Mouse (Mus musculus) hindbrain, embryonic 10.5 days (tissue): ENCODE measurements around the gene Gm3880. TPM values are rescaled to one million over a fixed set of nuclear protein-coding genes. Genes with fewer than 3 reads are reported as not detected.
A peak's percentile ranks its signal among the peaks of the same experiment; 100 is the strongest.
"Not testable (repeated sequence)": the region's sequence is repeated elsewhere in the genome, so short reads cannot be mapped to it uniquely, and the experiment has no call there.

Source experiments
- DNase-seq: peaks from one replicate; pipeline ENCODE4 v3.0.0-alpha.2; 2017; ENCODE audit warnings: low spot score
- H3K27ac ChIP-seq: fragments of 300-500 bp; sonication (generic); 2 replicates; pipeline ENCODE4 v1.5.1; 2016; ENCODE audit warnings: mild to moderate bottlenecking, moderate library complexity
- H3K27me3 ChIP-seq: fragments of 300-500 bp; sonication (generic); 2 replicates; pipeline ENCODE4 v1.6.1; 2016; ENCODE audit warnings: mild to moderate bottlenecking; ENCODE audit not compliant: poor library complexity, insufficient read depth, severe bottlenecking
- H3K36me3 ChIP-seq: fragments of 300-500 bp; sonication (generic); 2 replicates; pipeline ENCODE4 v1.6.1; 2016; ENCODE audit warnings: mild to moderate bottlenecking, moderate library complexity
- H3K4me1 ChIP-seq: fragments of 300-500 bp; sonication (generic); replicated peaks from 2 replicates; pipeline ENCODE4 v1.6.1; 2016; ENCODE audit warnings: mild to moderate bottlenecking
- H3K4me3 ChIP-seq: fragments of 300-500 bp; sonication (generic); 2 replicates; pipeline ENCODE4 v1.5.1; 2016; ENCODE audit warnings: mild to moderate bottlenecking, moderate library complexity
- H3K9me3 ChIP-seq: fragments of 300-500 bp; sonication (generic); 2 replicates; pipeline ENCODE4 v1.6.1; 2016; ENCODE audit warnings: mild to moderate bottlenecking, moderate library complexity
- WGBS: fragments of 180-500 bp; shearing (Covaris S2); methylation state at CpG from one replicate; pipeline ENCODE4 v1.1.7; 2016; 5-methylcytosine and 5-hydroxymethylcytosine counted together
- polyA plus RNA-seq: library from polyadenylated mRNA; unstranded; fragments of >200 nt; fragmentation: Nextera tagmentation; extraction: Ambion mirVana; gene quantifications from 2 replicates; pipeline ENCODE4 v1.2.1, GENCODE M21; 2016

Gene Gm3880
- not detected in 2 replicates for polyA plus RNA-seq

DNA sequence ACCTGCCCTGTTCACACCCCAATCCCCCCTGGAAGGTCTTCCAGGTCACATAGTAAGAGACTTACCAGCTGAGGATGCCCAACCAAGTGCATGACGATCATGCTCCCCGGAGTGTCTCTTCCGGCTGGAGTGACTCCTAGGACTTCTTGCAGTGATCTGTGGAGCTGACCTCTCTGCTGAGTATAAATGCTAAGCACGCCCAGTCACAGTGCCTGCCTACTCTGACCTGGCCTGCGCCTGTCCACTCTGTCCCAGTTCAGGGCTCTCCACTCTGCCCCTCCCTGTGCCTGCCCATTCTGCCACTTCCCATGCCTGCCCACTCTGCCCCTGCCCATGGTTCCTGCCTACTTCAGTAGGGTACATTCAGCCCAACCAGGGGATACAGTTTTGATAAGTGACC lies at the start of gene Gm3880:
Gene Gm3880, minus strand, starts transcription at position 101 of the 400 bp plus-strand sequence.
- H3K27ac ChIP-seq, H3K4me1 ChIP-seq, DNase-seq, H3K27me3 ChIP-seq, H3K36me3 ChIP-seq, H3K4me3 ChIP-seq, H3K9me3 ChIP-seq: not testable (repeated sequence)
- WGBS = 86% methylated on average over 5 of the region's 5 CpGs

DNA sequence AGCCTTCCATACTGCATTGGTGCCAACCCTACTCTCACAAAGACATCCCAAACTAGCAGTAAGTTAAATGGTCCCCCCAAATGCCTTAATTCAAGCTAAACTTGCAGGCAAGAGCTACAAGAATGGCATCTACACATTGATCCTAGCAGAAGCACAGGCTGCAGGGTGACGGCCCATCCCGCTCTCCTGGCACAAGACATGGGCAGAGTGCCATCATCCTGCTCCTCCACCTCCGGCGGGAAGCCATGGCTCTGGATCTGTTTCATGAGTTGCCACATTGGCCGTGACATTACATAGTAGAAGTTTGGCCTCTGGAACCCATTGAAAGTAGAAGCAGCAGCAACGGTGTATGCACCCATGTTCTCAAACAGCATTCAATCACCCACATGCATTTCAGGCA lies 37.5 kb upstream of the Gm3880 start:
- not testable (repeated sequence) for H3K27me3 ChIP-seq, H3K27ac ChIP-seq, DNase-seq, H3K9me3 ChIP-seq, H3K4me3 ChIP-seq, H3K36me3 ChIP-seq, H3K4me1 ChIP-seq
- 93% methylated on average over 6 of the region's 6 CpGs for WGBS

DNA sequence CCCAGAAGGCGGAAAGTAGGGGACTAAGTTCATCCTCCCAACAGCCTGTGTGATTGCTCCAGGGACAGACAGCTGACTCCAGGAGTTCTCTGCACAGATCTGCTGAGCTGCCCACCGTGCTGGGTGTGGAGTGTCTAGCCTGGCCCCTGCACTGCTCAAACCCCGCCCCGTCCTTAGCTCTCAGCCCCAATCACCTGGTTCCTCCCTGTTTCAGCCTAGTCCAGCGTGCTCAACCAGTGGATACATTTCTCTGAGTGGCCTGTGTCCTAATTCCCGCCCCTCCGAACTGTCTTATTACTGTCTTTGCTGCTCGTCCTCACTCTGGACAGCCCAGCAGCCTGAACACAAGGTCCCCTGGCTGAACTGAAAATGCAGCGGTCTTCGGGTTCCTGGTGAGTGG lies 20.8 kb upstream of the Gm3880 start, which contains the start of the genes Gm9112 and Dmrtc1b:
Gene Gm9112, minus strand, starts transcription at position 101 of the 400 bp plus-strand sequence.
Gene Dmrtc1b, plus strand, starts transcription at position 331 of the 400 bp plus-strand sequence.
- H3K27ac ChIP-seq, H3K9me3 ChIP-seq, H3K36me3 ChIP-seq, DNase-seq, H3K4me1 ChIP-seq, H3K4me3 ChIP-seq: not testable (repeated sequence)
- 86% methylated on average over 10 of the region's 10 CpGs for WGBS
- H3K27me3 ChIP-seq = peaks cover 26% of the 10 kb centered on the region; the same call in 1 of the 2 replicates

DNA sequence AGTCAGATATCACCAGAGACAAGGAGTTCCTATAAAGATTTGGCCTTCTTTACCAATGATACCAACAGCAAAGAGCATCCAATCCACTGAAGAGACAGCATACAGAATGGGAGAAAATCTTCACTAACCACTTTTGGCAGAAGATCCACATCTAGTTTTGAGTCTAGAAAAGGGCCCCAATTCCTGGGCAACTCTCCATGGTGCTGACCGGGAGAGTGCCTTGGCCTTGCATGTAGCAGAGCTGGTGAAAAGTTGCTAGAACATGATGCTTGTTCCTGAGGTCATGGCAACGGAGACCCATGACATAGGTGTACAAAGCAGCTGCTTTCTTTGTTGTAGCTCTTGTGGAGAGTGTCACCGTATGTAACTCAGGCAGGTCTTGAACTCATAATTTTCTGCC lies 13.9 kb upstream of the Gm3880 start:
- peak; percentile 2 for DNase-seq

DNA sequence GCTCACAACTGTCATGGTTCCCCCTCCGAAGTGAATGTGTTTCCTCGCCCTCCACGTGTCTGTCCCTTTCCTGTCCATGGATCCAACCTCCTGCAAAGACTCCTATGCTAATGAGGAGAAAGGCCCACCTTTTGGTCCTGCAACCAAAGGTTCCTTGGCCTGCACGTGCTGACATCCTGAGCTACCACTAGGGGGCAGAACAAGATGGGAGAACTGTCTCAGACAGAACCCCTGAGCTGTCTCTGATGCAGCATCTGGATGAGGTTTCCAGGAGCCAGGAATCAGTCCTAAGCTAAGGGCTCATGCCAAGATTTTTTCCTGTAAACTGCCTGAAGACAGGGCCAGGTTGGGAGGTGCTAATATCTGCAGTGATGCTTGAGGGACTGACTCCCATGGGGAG lies 2.5 kb upstream of the Gm3880 start:
- DNase-seq = peak; percentile 10
- H3K4me1 ChIP-seq, H3K27ac ChIP-seq, H3K4me3 ChIP-seq, H3K36me3 ChIP-seq, H3K9me3 ChIP-seq: not testable (repeated sequence)
- H3K27me3 ChIP-seq = peaks cover 15% of the 10 kb centered on the region
- WGBS = 20% methylated on average over 4 of the region's 4 CpGs

More for the DNA sequence above, 13.9 kb upstream of the Gm3880 start:
- not testable (repeated sequence) for H3K27ac ChIP-seq, H3K4me3 ChIP-seq, H3K9me3 ChIP-seq, H3K36me3 ChIP-seq, H3K27me3 ChIP-seq, H3K4me1 ChIP-seq
- 65% methylated on average over 3 of the region's 3 CpGs for WGBS

DNA sequence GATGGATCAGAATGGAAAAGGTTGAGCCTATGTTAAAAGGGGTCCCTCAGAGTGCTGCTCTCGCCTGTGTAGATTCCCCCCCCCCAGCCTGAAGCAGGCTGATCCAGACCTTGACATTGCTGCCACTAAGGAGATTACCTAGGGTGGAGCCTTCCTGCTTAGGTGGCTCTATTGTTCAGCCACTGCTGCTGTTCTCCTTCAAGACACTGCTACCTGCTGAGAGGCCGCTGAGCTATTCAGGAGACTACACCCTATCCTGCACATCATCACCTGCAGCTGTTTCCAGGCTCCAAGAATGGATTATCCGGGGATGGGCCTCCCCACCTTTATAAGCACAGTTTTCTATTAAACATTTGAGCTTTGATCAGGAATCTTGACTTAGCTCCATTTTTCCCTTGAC lies 2.1 kb downstream of the Gm3880 start:
- not testable (repeated sequence) for H3K4me3 ChIP-seq, H3K9me3 ChIP-seq, H3K36me3 ChIP-seq, DNase-seq, H3K4me1 ChIP-seq, H3K27ac ChIP-seq, H3K27me3 ChIP-seq
- 52% methylated on average over 3 of the region's 3 CpGs for WGBS

DNA sequence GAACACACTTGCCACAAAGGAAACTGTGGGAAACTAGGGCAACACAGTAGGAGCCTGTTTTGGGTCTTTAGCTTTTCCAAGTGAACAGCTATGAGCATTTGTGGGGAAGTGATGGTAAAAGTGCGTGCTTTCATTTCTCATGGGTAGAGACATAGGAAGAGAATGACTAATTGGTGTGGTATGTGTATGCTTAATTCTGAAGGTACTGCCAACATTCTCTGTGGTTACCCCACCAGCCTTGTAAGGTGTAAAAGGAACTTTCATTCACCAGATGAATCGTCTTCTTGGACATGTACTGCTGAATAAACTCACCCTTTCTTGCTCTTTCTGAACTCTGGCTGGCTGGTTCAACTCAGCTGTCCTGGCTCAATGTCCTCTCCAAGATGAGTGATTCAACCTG lies 20.1 kb downstream of the Gm3880 start:
- Histone ChIP-seq H3K4me3 (no peak overlapping the region), H3K4me1 (no peaks in the 10 kb centered on the region), H3K9me3 (no peaks in the 10 kb centered on the region), H3K27me3 (peaks cover 11% of the 10 kb centered on the region), H3K27ac (no peak overlapping the region), H3K36me3 (no peaks in the 10 kb centered on the region)
- WGBS = 80% methylated on average over 2 of the region's 2 CpGs
- no peak for DNase-seq

DNA sequence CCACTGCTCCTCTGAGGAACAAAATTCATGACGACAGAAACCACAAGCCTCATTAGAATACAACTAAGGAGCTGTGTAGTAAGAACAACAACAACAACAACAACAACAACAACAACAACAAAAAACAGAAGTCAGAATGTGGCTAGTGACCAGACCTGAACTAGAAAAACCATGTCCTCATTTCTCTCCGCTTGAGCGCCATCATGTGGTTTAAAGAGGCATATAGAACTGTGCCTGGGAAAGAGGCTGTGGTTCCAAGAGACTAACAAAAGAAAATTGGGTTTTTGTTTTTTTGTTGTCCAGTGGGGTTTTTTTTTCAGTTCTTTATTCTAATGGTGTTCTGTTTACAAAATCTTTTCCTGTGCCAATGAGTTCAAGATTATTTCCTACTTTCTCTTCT lies 26.1 kb downstream of the Gm3880 start:
- Histone ChIP-seq H3K4me1 (no peaks in the 10 kb centered on the region), H3K36me3 (no peaks in the 10 kb centered on the region), H3K27ac (no peak overlapping the region), H3K27me3 (peaks cover 8% of the 10 kb centered on the region), H3K4me3 (no peak overlapping the region), H3K9me3 (no peaks in the 10 kb centered on the region)
- no peak for DNase-seq
- WGBS = 20% methylated on average over 3 of the region's 3 CpGs

DNA sequence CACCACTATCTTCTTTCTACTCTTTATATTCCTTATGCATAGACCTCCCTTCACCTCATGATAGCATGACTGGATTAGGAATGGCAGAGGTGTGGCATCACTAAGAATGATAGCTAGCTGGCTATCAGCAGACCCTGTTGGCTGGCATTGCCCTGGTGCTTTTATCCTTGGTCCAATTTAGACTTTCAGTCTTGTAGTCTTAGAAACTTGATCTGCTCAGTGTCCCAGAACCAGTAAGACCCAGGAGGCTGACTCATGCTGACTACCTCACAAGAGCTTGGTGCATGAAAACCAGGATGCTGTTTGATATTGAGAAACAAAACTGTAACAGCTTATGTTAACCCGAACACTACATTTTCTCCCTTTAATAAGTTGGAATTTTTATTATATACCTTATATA lies 41.1 kb downstream of the Gm3880 start:
- 85% methylated on average over 1 of the region's 1 CpGs for WGBS
- Histone ChIP-seq H3K27ac (no peak overlapping the region), H3K9me3 (no peaks in the 10 kb centered on the region), H3K4me1 (no peaks in the 10 kb centered on the region), H3K36me3 (no peaks in the 10 kb centered on the region), H3K27me3 (peaks cover 42% of the 10 kb centered on the region), H3K4me3 (no peak overlapping the region)
- DNase-seq = no peak

DNA sequence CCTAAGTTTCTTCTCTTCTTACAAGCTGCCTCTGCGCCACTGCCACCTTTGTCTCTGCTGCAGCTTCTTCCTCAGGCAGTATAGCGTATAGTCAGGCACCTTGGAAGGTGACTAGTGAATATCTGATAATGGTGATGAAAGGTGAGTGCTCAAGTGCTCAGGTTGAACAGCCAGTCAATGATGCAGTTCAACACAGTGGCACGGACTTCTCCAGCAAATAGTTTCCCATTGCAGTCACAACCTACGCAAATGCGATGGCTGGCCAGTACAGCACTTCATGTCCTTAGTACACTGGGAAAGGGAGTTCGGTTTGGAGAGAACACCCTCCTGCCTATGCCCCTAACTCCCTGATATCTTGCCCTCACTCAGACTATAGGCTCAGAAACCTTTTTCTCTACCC lies 41.6 kb downstream of the Gm3880 start:
- whole genome bisulfite sequencing = 45% methylated on average over 6 of the region's 6 CpGs
- no peaks in the 10 kb centered on the region for H3K36me3 ChIP-seq
- peaks cover 44% of the 10 kb centered on the region for H3K27me3 ChIP-seq
- no peaks in the 10 kb centered on the region for H3K9me3 ChIP-seq
- H3K27ac ChIP-seq = no peak overlapping the region
- H3K4me3 ChIP-seq = peak overlapping the region; percentile 61; the same call in 1 of the 2 replicates
- no peaks in the 10 kb centered on the region for H3K4me1 ChIP-seq
- no peak for DNase-seq

DNA sequence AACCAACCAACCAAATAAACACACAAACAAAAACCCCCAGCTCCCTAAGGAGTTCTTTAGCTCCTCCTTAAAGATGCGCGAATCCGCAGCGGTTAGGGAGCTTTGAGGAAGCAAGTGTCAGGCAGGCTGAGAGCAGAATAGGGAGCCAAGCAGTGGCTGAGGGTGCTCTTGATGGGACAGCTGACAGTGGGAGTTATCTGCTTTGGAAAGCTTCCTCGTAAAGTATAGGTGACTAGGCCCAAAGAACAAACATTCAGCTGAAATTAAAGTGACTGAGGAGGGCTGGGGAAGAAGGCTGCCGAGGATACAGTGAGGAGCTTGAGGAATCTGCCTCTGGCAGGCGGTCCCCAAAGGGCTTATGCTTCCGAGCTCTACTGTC lies 42.2 kb downstream of the Gm3880 start:
- Histone ChIP-seq H3K9me3 (no peaks in the 10 kb centered on the region), H3K4me1 (no peaks in the 10 kb centered on the region), H3K4me3 (peak overlapping the region; percentile 61), H3K27ac (peak overlapping the region; percentile 72), H3K27me3 (peaks cover 46% of the 10 kb centered on the region), H3K36me3 (no peaks in the 10 kb centered on the region)
- 19% methylated on average over 8 of the region's 8 CpGs for WGBS
- DNase-seq = peak; percentile 22

DNA sequence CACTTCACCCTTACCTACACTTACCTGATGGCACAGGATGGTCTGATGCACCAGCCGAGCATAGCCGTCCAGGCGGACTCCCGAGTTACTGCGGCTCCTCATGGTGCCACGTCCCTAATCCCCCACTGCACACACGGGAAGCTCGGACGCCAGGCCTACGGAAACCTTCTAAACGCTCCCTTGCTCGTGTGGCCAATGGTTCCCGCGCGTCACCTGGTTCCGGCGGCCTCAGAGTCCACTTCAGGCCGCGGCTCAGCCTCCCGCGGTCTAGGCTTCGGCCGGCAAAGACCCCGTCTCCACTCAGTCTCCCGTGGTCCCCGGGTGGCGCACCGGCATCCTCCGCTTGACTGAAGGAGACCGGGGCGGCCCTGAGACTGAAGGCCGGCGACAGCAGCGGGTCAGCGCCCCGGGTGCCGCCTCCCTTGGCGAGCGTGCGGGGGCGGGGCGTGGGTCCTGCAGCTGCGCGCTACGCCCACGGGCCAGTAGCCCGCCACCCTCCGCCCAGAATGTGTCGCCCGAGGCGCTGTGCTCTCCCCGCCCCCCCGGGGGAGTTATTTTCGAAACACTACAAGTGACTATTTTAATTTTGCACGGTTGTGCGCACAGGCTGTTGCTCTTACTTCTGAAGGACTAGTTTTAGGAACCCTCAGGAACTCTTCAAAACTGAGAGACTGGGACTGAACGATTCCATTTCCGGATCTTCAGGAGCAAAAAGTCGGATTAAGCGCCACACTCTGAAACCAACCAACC lies 42.8 kb downstream of the Gm3880 start, which contains the start of gene Phka1:
Gene Phka1, minus strand, starts transcription at position 424 of the 750 bp plus-strand sequence.
- no peaks in the 10 kb centered on the region for H3K9me3 ChIP-seq
- H3K4me3 ChIP-seq = peak within 1 kb of the TSS; percentile 61
- peaks cover 46% of the 10 kb centered on the region for H3K27me3 ChIP-seq
- WGBS = 22% methylated on average over 60 of the region's 60 CpGs
- no peaks in the 10 kb centered on the region for H3K4me1 ChIP-seq
- peak within 1 kb of the TSS; percentile 72 for H3K27ac ChIP-seq
- no peaks in the 10 kb centered on the region for H3K36me3 ChIP-seq
- peak; percentile 34 for DNase-seq
